Mouse (Mus musculus): ENCODE measurements at regions not wholly inside any gene's neighbourhood (a gene's known extent, or its start where the extent isn't known, plus 50 kb on each side); places are given as distances from the start of the nearest gene placed in this dataset.

- TF ChIP-seq CTCF (IDR thresholded peaks at IDR 0.05; ENCODE audit: extremely low read depth, insufficient read depth, low read length): peak; percentile 40
- no peak for TF ChIP-seq POLR2A (IDR thresholded peaks at IDR 0.05; ENCODE audit: extremely low read depth, insufficient read depth, low read length)
These were observed 50.3 kb upstream of the Arl4c start for GRCm38 (mm10) chr1:88752332-88752731.

All from cortical plate, adult 2 months (tissue).